Mouse (Mus musculus): Measurements from ENCODE around the gene Banp. TPM values are rescaled to one million over a fixed set of nuclear protein-coding genes. Genes with fewer than 3 reads are reported as not detected.

Banp gene
- 58.8 and 66.6 TPM in 2 replicates for polyA plus RNA-seq (2016; fragmentation: Nextera tagmentation; extraction: Ambion mirVana)

DNA sequence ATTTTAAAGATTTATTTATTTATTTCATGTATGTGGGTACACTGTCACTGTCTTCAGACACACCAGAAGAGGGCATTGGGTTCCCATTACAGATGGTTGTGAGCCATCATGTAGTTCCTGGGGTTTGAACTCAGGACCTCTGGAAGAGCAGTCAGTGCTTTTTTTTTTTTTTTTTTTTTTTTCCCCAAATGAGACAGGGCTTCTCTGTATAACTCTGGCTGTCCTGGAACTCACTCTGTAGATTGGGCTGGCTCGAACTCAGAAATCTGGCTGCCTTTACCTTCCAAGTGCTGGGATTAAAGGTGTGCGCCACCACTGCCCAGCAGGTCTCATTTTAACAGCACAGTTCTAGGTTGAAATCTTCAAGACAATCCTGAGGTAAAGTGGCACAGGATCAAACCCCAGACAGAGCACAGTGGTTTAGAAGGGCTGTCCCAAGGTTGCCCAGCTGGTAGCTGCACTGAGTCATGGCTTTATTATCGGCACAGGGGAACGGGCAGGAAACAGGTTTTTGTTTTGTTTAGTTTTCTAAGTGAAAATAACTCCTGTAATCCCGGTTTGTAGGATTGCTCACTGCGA lies at the start of gene Banp:
Gene Banp (plus strand): TSS at position 529 of the 579 bp plus-strand sequence.
- Histone ChIP-seq H3K4me2 (replicated peaks) (peak within 1 kb of the TSS; percentile 94), H3K27me3 (0 out of 2 replicates have a peak, but pooled peaks cover 10% of the 10 kb centered on the region), H3K4me3 (peak within 1 kb of the TSS; percentile 91), H3K36me3 (peaks cover 11% of the 10 kb centered on the region; the same call in 1 of the 2 replicates), H3K9ac (replicated peaks) (peak within 1 kb of the TSS; percentile 99), H3K4me1 (peaks cover 46% of the 10 kb centered on the region), H3K9me3 (no peaks in the 10 kb centered on the region), H3K27ac (replicated peaks) (peak within 1 kb of the TSS; percentile 92)
- 65% methylated on average over 6 of the region's 6 CpGs for WGBS
- no peak for ATAC-seq (ENCODE audit: low FRiP score, low read depth)

DNA sequence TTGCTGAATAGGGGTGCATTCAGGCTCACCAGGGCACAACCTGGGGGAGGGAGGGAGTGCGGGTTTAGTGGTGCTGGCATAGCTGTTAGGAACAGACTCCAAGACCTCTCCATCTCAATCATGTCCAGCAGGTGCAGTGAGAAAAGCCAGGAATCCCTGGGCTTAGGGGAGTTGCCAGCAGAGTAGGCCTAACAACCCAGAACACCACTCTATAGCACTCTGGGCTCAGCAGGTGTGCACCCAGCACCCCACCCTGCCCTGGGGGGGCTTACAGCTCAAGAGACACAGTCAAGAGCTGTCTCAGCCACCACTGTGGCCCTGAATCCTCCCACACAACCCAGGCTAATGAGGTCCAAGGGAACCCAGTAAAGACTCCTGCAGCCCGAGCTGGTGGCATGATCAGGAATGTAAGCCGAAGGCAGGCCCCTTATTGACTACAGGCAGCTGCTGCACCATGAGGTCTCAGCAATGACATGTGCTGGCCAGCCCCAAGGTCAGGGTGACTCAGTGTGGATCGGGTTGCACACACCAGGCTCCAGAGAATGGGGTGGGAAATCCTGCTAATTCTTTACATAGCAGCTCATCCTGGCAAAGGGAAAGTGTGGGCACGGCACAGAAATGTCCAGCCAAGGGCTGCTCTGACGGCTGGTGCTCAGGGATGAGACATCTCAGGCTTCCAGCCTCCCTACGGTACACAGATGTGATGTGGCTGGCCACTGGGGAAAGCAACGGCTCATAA lies 47.9 kb upstream of the Banp start:
- Histone ChIP-seq H3K27me3 (0 out of 2 replicates have a peak, but pooled peaks cover 4% of the 10 kb centered on the region), H3K4me3 (no peak overlapping the region), H3K4me1 (peaks cover 53% of the 10 kb centered on the region), H3K9me3 (no peaks in the 10 kb centered on the region), H3K9ac (replicated peaks) (no peak overlapping the region), H3K36me3 (no peaks in the 10 kb centered on the region), H3K4me2 (replicated peaks) (no peak overlapping the region), H3K27ac (replicated peaks) (no peak overlapping the region)
- ATAC-seq (ENCODE audit: low FRiP score, low read depth), result no peak
- 63% methylated on average over 8 of the region's 8 CpGs for WGBS

DNA sequence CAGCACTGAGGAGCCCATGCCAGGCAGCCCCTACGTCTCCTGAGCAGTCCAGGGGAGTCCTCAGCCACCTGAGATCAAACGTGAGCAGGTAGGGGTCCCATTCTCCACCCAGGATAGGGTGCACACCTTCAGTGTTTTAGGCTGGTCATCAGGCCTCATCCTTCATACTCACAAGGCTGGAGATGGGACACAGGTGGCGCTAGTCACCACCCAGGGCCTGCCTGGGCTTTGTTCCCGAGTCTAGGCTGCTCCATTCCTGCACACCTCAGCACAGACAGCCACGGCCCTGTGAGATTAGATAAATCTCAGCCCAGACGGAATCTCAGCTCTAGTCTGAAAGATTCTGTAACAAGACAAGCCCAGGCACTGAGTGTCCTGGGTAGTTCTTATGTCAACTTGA lies 45.6 kb upstream of the Banp start:
- Histone ChIP-seq H3K27ac (replicated peaks) (no peak overlapping the region), H3K36me3 (no peaks in the 10 kb centered on the region), H3K4me1 (peaks cover 41% of the 10 kb centered on the region), H3K9me3 (no peaks in the 10 kb centered on the region), H3K27me3 (peaks cover 15% of the 10 kb centered on the region), H3K4me3 (no peak overlapping the region), H3K9ac (replicated peaks) (0 out of 2 replicates have a peak overlapping the region, but pooled peaks have one; percentile 6), H3K4me2 (replicated peaks) (0 out of 2 replicates have a peak overlapping the region, but pooled peaks have one; percentile 3)
- 76% methylated on average over 6 of the region's 6 CpGs for WGBS
- ATAC-seq (ENCODE audit: low FRiP score, low read depth), result no peak

DNA sequence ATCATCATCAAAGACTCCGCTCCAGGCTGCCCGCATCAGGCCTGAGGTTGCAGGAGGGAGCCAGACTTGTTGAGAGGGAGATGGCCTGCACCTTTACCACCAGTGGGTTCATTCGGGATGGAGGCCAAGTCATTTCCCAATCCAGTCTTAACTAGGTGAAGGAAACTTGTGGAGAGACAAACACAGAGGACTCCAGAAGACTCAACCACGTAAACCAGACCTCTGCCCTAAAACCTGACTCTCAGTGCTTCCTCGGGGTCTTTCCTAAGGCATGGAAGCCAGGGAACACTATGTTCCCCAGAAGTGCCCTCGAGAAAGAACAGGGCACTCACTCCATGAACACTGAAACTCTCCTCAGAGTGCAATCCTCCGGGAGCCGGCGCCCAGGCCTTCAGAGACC lies 44.6 kb upstream of the Banp start:
- Histone ChIP-seq H3K4me2 (replicated peaks) (no peak overlapping the region; the same call in 1 of the 2 replicates), H3K9me3 (no peaks in the 10 kb centered on the region), H3K9ac (replicated peaks) (no peak overlapping the region), H3K27ac (replicated peaks) (no peak overlapping the region), H3K4me1 (peaks cover 33% of the 10 kb centered on the region), H3K4me3 (0 out of 2 replicates have a peak overlapping the region, but pooled peaks have one; percentile 57), H3K27me3 (peaks cover 22% of the 10 kb centered on the region), H3K36me3 (no peaks in the 10 kb centered on the region)
- WGBS, result 89% methylated on average over 9 of the region's 9 CpGs
- ATAC-seq (ENCODE audit: low FRiP score, low read depth), result no peak

- H3K4me1 ChIP-seq, result peaks cover 32% of the 10 kb centered on the region
- WGBS, result 55% methylated on average over 1 of the region's 1 CpGs
Observed at GRCm38 (mm10) chr8:121905420-121905819, 44.1 kb upstream of the Banp start.

GRCm38 (mm10) chr8:121905864-121906263 lies 43.7 kb upstream of the Banp start:
- Histone ChIP-seq H3K9me3 (no peaks in the 10 kb centered on the region), H3K4me1 (peaks cover 32% of the 10 kb centered on the region), H3K4me3 (peak overlapping the region; percentile 57), H3K27ac (replicated peaks) (no peak overlapping the region), H3K36me3 (no peaks in the 10 kb centered on the region), H3K4me2 (replicated peaks) (peak overlapping the region; percentile 98), H3K9ac (replicated peaks) (peak overlapping the region; percentile 77), H3K27me3 (peaks cover 22% of the 10 kb centered on the region)
- WGBS, result 46% methylated on average over 5 of the region's 5 CpGs
- ATAC-seq (ENCODE audit: low FRiP score, low read depth), result no peak

More at GRCm38 (mm10) chr8:121905420-121905819, 44.1 kb upstream of the Banp start:
- Histone ChIP-seq H3K27ac (replicated peaks) (no peak overlapping the region), H3K9ac (replicated peaks) (0 out of 2 replicates have a peak overlapping the region, but pooled peaks have one; percentile 77), H3K4me3 (peak overlapping the region; percentile 57), H3K36me3 (no peaks in the 10 kb centered on the region), H3K9me3 (no peaks in the 10 kb centered on the region), H3K4me2 (replicated peaks) (peak overlapping the region; percentile 98), H3K27me3 (peaks cover 22% of the 10 kb centered on the region)
- no peak for ATAC-seq (ENCODE audit: low FRiP score, low read depth)

GRCm38 (mm10) chr8:121906542-121907512 lies 42.7 kb upstream of the Banp start:
- Histone ChIP-seq H3K36me3 (no peaks in the 10 kb centered on the region), H3K4me2 (replicated peaks) (peak overlapping the region; percentile 98), H3K27me3 (peaks cover 22% of the 10 kb centered on the region), H3K4me3 (peak overlapping the region; percentile 57), H3K9ac (replicated peaks) (peak overlapping the region; percentile 77), H3K9me3 (no peaks in the 10 kb centered on the region), H3K4me1 (peaks cover 32% of the 10 kb centered on the region), H3K27ac (replicated peaks) (no peak overlapping the region; the same call in 1 of the 2 replicates)
- under 1% methylated on average over 71 of the region's 72 CpGs for WGBS
- peak; percentile 65 for ATAC-seq (ENCODE audit: low FRiP score, low read depth)

DNA sequence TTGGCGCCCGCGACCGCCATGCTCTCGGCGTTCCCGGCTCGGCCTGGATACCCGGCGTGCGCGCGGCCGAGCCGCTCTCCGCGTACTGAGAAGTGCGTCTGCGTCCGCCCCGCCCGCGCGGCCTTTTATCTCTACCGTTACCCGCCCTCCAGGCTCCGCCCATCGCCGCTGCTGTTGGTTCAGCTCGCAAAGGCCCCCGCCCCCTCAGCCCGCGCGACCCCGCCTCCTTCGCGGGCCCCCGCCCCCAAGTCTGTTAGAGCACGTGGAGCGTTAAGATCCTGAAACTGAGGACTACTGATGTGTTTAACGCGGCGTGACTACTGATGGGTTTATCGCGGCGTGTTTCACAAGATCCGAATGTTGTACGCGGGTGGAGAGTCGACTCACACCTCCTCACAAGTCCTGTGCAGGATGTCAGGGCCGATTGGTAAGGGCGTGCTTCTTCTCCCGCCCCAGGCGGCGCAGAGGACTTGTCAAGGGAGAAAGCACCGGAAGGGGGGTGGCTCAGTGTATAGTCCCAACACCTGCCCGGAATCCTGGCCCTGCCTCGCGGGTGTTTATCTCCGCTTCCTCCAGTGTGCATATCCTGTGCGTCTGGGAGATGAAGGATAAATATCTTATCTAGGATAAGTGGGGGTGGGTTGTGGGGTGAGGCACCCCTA lies 41.8 kb upstream of the Banp start, which contains the start of gene Slc7a5:
Gene Slc7a5 (minus strand): TSS at position 108 of the 662 bp plus-strand sequence.
- Histone ChIP-seq H3K4me2 (replicated peaks) (peak within 1 kb of the TSS; percentile 98), H3K27me3 (peaks cover 22% of the 10 kb centered on the region), H3K4me1 (peaks cover 30% of the 10 kb centered on the region), H3K9ac (replicated peaks) (peak within 1 kb of the TSS; percentile 77), H3K4me3 (peak within 1 kb of the TSS; percentile 57), H3K36me3 (no peaks in the 10 kb centered on the region), H3K27ac (replicated peaks) (no peak within 1 kb of the TSS; the same call in 1 of the 2 replicates), H3K9me3 (no peaks in the 10 kb centered on the region)
- WGBS, result under 1% methylated on average over 48 of the region's 61 CpGs
- peak; percentile 87 for ATAC-seq (ENCODE audit: low FRiP score, low read depth)

DNA sequence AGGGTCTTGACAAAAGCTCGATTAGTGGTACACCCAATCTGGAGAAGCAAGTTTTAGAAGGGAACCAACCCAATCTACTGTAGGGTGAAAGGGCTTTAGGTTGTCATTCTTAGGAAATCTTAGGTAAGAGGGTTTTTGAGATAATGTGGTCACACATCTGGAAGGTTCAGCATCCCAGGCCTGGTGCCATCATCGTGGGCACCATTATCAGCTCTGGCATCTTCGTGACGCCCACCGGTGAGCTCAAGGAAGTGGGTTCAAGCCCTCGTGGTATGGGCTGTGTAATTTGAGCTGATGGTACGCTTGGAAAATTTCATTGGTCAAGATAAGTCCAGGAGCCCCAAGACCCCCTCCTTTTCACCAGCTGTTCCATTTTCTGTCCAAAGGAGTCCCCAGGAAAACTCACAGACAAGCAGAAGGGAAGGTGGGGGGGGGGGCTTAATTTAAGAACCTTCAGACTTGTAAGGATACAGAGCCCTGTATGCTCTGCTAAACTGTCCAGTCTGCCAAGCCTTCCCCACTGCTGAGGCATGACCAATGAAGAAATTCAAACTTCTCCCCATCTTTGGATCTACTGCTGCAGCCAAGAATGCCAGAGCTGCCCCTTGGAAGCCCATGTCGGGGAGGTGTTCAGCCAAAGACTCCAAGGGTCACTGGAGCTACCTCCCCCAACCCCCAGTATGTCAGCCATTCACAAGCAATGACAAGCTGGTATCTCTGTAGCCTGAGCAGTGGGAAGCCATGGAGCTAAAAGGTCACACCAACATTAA lies 41.0 kb upstream of the Banp start:
- peaks cover 30% of the 10 kb centered on the region for H3K4me1 ChIP-seq
- H3K9ac ChIP-seq (replicated peaks), result no peak overlapping the region
- H3K27me3 ChIP-seq, result peaks cover 22% of the 10 kb centered on the region
- H3K4me2 ChIP-seq (replicated peaks), result no peak overlapping the region
- no peak overlapping the region for H3K27ac ChIP-seq (replicated peaks)
- no peak overlapping the region for H3K4me3 ChIP-seq
- no peaks in the 10 kb centered on the region for H3K9me3 ChIP-seq
- 67% methylated on average over 8 of the region's 8 CpGs for WGBS
- no peaks in the 10 kb centered on the region for H3K36me3 ChIP-seq
- no peak for ATAC-seq (ENCODE audit: low FRiP score, low read depth)

DNA sequence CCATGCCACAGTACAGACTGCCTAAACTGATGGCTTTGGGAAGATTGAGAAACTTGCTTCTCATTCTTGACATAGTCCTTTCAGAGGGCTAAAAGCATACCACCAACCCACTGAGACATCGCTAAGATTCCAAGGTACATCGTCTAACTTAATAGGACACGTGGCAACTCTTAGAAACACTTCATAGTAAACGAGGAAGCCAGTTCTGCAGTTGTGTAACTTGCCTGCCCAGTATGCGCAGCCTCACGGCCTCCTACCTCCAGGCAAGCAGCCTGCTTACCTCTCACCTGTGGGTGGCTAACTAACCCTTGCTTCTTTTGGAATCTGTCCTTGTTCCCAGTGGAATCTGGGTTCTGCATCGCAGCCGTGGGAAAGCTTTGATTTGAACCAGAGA lies 40.4 kb upstream of the Banp start:
- no peak overlapping the region for H3K9ac ChIP-seq (replicated peaks)
- H3K4me2 ChIP-seq (replicated peaks), result no peak overlapping the region
- ATAC-seq (ENCODE audit: low FRiP score, low read depth), result no peak
- WGBS, result 75% methylated on average over 8 of the region's 8 CpGs
- H3K9me3 ChIP-seq, result no peaks in the 10 kb centered on the region
- H3K4me3 ChIP-seq, result no peak overlapping the region
- H3K27me3 ChIP-seq, result peaks cover 18% of the 10 kb centered on the region
- no peaks in the 10 kb centered on the region for H3K36me3 ChIP-seq
- H3K27ac ChIP-seq (replicated peaks), result no peak overlapping the region
- H3K4me1 ChIP-seq, result peaks cover 26% of the 10 kb centered on the region
